Mouse (Mus musculus) adrenal gland, adult 18-20 months (tissue): ENCODE results near the gene Ckb. TPM values are rescaled to one million over a fixed set of nuclear protein-coding genes. Genes with fewer than 3 reads are reported as not detected.

ENCODE experiments used
- total RNA-seq, 2 experiments: library from RNA; stranded (reverse); gene quantifications; 1 replicate in 1 of 2; 2 replicates in 1 of 2; pipeline ENCODE4 v1.2.3; 2021

The Ckb gene
- total RNA-seq, 2 experiments from 2014 or later: 45.2 to 76.0 TPM

Other genes with a start within 250 kb of the Ckb start
- gene Tnfaip2, start 229.9 kb downstream of the Ckb start, total RNA-seq: 10 to 100 TPM; 11.4 to 31.6 TPM
- gene Gm266, start 186.5 kb downstream of the Ckb start, total RNA-seq: not detected
- gene Eif5, start 134.3 kb downstream of the Ckb start, total RNA-seq: 100 to 1,000 TPM; 393 to 425 TPM
- 10 to 100 TPM; 75.0 to 88.1 TPM for gene Mark3, start 97.8 kb downstream of the Ckb start, total RNA-seq
- gene Trmt61a, start 5.8 kb upstream of the Ckb start, total RNA-seq: 10 to 100 TPM; 16.3 to 20.1 TPM
- 10 to 100 TPM; 43.1 to 43.7 TPM for gene Bag5, start 40.9 kb upstream of the Ckb start, total RNA-seq
- gene Apopt1, start 40.9 kb upstream of the Ckb start, total RNA-seq: 10 to 100 TPM; 61.0 to 61.3 TPM
- gene Klc1, start 86.5 kb upstream of the Ckb start, total RNA-seq: 100 to 1,000 TPM in 1 of 2 experiments, 10 to 100 TPM in 1; 93.1 to 126 TPM
- gene Xrcc3, start 141.5 kb upstream of the Ckb start, total RNA-seq: 10 to 100 TPM; 13.0 to 13.7 TPM
- gene Zfyve21, start 141.8 kb upstream of the Ckb start, total RNA-seq: 100 to 1,000 TPM in 1 of 2 experiments, 10 to 100 TPM in 1; 84.6 to 101 TPM
- gene Ppp1r13b, start 235.8 kb upstream of the Ckb start, total RNA-seq: 10 to 100 TPM; 16.2 to 19.4 TPM